Mouse (Mus musculus) lung, postnatal 4 days (tissue): ENCODE data around the gene Slc25a20.
"Not testable (repeated sequence)": the region's sequence is repeated elsewhere in the genome, so short reads cannot be mapped to it uniquely, and the experiment has no call there.

ENCODE experiments used
- DNase-seq, 2 experiments: peaks; one replicate each; pipeline ENCODE4 v3.0.0; 2021

Gene Slc25a20

DNA sequence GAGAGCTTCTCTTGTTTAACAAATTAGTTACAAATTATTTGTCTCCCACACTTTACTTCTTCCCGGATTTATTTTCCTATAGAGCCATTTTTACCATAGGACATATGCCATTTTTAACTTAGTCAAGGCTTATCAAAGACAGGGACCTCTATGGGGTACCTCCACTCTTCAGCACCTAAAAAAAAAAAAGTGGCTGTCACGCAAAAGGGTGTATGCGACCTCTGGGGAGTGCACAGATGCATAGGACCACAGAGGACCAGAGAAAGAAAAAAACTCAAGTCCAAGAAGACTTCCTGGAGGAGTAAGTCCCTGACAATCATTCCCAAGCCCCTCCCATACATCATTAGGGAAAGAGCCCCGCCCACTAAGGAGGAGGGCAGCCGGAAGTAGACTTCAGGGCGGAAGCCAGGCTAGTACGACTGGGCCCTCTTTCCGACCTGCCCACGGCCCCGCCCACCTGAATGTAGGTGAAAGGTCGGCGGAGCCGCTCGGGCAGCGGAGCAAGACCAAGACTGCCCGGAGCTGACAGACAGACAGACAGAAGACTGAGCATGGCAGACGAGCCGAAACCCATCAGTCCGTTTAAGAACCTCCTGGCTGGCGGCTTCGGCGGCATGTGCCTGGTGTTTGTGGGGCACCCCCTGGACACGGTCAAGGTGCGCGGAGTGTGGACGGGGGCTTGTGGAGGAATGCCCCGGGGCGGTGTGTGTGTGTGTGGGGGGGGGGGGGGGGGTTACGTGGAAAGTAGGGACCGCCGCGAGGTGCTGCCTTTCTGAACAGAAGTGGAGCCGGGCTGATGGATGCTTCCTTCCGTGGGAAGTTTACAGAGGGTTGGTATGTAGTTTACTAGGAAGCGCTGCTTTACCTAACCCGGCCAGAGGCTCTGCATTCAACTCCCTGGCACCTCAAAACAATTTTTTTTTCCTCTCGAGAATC, at the start of gene Slc25a20:
Gene Slc25a20 (plus strand): TSS at position 412 of the 936 bp plus-strand sequence.
- peak; percentile 89 to 91 for DNase-seq

GRCm38 (mm10) chr9:108617301-108617700, 44.6 kb upstream of the Slc25a20 start:
- no peak for DNase-seq

DNA sequence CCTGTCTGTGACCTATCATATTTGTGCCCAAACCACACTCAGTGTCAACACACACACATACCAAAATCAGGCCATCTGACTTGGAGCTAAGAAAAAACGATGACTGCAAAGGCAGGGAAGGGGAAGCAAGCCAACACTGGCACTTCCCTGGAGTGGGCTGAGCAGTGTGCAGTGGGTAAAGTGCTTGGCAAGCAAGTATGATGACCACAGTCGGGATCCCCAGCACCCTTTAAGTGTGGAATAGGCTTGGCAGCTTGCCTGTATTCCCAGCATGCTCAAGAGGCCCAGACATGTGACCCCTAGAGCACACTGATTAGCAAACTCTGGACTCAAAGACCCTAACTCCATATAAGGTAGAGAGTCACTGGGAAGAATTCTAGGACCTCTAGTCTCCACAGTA, 35.4 kb upstream of the Slc25a20 start:
- peak; percentile 58 to 77 for DNase-seq

GRCm38 (mm10) chr9:108628141-108628540, 33.7 kb upstream of the Slc25a20 start:
- no peak for DNase-seq

- no peak for DNase-seq
Measured at GRCm38 (mm10) chr9:108630683-108631082, 31.2 kb upstream of the Slc25a20 start.

- no peak for DNase-seq
Measured at GRCm38 (mm10) chr9:108631631-108632256, 30.1 kb upstream of the Slc25a20 start.

DNA sequence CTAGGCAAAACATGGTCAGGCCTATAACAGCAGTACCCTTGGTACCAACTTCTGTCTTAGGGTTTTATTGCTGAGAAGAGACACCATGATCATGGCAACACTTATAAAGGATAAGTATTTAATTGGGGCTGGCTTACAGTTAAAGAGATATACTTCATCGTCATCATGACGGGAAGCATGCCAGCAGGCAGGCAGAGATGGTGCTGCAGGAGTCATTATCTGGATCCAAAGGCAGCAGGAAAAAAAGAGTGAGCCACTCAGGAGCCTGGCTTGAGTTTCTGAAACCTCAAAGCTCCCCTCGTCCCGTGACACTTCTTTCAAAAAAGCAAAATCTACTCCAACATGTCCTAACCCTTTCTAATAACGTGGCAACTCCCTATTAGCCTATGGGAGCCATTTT, 29.5 kb upstream of the Slc25a20 start:
- DNase-seq: no peak

- no peak for DNase-seq
Measured at GRCm38 (mm10) chr9:108633846-108634245, 28.0 kb upstream of the Slc25a20 start.

DNA sequence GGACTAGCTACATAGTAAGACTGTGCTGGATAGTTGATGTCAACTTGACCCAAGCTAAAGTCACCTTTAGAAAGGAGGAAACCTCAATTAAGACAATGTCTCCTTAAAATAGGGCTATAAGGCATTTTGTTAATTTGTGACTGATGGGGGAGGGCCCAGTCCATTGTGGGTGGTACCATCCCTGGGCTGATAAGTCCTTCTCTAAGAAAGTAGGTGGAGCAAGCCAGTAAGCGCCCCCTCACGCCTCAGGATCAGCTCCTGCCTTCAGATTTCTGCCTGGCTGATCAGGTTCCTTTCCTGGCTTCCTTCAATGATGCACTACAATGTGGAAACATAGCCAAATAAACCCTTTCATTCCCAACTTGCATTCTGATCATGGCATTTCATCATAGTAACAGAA, 26.5 kb upstream of the Slc25a20 start:
- DNase-seq: no peak

DNA sequence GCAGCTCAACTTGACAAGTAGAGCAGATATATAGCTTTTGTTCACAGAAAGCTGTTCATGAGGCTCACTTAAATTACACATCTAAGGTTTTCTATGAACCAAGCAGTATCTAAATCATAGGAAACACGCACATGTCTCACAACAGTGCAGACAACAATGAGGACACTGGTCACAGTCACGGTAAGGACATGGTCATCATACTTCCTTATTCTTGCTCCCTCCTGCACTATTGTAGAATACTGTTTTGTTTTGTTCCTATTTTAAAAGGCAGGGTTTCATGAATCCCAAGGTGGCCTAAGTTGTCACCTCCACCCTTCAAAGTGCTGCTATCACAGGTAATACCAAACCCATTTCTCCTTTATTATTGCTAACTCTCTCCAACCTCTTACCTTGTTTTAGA, 22.1 kb upstream of the Slc25a20 start:
- DNase-seq: no peak

- DNase-seq: peak; percentile 13 to 26
Measured at GRCm38 (mm10) chr9:108648166-108648565, 13.7 kb upstream of the Slc25a20 start.

- DNase-seq: peak; percentile 94 to 95
Measured at GRCm38 (mm10) chr9:108648611-108649560, 13.0 kb upstream of the Slc25a20 start, which contains the start of gene Arih2. TSS of gene Arih2 (minus strand) at chr9:108649386.

DNA sequence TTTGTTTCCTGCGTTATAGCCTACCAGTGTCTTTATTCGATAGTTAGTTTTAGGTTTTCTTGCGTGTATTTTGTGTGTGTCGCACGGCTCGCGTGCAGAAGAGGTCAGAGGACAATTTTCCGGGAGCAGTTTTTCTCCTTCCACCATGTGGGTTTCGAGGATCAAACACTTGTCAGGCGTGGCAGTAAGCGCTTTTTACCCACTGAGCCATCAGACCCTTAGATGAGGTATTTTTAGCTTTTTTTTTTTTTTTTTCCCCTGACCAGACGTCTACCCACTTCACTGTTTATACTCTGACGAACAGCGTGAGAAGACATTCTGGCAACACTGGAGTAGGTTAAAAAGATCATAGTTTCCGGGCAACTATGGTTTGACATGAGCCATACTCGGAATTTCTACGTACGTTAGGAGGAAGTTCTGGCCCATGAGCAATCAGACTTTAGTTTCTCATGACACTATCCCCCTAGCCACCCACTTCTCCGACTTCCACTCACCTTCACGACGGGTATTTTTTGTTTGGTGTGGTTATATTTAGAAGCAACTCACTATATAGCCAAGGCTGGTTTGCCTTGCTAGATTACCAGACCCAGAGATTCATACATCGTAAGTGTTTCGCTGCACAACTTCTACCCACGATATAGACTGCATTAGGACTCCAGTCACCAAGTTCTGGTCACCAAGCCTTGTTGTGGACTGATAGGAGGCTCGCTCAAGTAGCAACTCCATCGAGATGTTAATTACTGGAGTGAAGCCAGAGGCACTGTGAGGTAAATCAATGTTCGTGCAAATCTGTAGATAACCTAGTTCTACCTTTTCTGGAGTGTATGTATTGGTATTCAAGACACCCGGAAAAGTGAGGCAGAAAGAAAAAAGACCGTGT, 12.1 kb upstream of the Slc25a20 start:
- no peak for DNase-seq

- DNase-seq: no peak
Measured at GRCm38 (mm10) chr9:108654566-108655464, 7.1 kb upstream of the Slc25a20 start.

DNA sequence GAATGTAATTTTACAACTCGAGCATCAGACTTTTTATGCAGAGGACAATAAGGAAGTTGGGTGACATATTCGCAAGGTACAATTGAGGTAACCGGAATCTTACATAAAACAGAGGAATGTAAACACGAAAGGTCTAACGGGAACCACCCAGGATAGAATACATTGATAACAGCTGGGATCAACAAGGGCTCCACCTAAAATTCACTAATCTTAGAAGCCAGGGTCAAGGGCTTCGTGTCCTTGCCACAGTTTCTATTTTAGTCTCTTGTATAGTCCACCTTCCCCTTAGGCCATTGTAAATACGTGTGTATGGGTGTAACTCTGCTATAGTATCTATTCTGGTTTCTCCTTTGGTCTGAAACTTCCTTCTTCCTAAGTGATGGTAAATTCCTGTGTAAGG, 6.0 kb upstream of the Slc25a20 start:
- DNase-seq: not testable (repeated sequence)

DNA sequence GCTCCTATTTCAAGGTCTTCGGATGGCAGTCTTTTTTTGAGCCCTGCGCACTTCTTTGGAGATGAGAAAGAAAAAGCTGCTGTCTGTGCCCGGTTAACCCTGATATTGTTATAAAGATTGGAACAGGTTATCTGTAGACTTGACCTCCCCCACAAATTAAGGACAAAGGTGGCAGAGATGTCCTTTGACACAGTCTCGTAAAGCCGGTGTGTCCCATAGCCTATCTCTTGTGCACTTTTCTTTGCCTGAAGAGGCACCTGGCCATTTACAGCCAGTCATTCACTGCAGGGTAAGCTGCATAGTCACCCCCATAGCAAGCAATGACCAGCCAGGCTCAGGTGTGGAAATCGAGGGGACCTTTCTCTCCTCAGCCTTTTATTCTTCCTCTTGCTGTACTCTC, 772 bp downstream of the Slc25a20 start:
- DNase-seq: no peak

DNA sequence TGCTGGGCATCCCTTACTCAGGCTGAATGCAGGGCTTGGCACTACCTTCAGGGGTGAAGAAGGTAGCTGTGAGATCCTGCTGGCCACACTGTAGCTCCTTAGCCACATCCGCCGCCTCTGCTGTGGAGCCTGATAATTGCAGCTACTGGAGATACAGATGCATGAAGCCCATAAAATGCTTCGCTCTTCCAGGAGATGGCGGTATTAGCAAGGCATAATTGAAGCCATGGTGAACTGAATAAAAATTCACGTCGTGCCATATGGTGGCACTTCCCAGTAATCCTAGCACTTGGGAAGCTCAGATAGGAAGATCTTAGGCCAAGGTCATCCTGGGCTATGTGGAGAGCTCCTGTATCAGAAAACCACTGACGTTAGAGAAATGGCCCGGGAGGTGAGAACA, 8.0 kb downstream of the Slc25a20 start:
- DNase-seq: peak in 1 of 2 experiments; percentile 19

DNA sequence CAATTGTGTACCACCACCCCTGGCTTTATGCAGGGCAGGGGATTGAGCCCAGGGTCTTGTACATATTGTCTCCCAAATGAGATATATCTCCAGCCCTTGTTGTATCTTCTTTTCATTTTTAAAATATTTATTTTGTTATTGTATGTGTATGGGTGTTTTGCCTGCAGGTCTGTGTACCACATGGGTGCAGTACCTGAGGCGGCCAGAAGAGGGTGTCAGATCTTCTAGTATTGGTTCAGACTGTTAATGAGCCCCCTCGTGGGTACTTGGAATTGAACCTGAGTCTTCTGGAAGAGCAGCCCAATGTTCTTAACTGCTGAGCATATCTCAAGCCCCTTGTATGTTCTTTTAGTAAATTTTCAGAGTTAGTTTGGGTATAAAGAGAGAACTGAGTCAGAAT, 11.3 kb downstream of the Slc25a20 start:
- DNase-seq: peak in 1 of 2 experiments; percentile 26

- DNase-seq: no peak
Measured at GRCm38 (mm10) chr9:108680026-108680425, 18.1 kb downstream of the Slc25a20 start.

DNA sequence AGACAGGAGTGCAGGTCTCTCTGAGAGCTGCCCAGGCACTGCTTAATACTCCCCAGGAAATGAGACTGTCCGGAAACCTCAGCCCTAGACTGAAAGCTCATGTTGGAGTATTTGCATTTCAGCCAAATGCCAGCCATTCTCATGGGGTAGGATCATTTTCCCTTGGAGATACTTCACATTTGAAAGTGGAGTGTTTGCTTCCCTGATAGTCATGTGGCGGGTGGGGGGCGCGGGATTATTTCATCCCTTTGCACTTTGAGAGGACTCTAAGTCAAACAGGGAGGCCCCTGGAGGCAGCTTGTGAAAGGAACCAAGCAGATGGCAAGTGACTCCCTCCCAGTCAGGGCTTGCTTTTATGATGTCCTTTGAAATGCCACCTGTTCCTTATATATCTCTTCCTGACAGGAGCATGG, 24.6 kb downstream of the Slc25a20 start:
- peak; percentile 23 to 56 for DNase-seq

- DNase-seq: no peak
Measured at GRCm38 (mm10) chr9:108687181-108687580, 25.3 kb downstream of the Slc25a20 start.
